Mouse (Mus musculus) heart, postnatal 4 days (tissue): Measurements from ENCODE around the gene Mt3. TPM values are rescaled to one million over a fixed set of nuclear protein-coding genes. Genes with fewer than 3 reads are reported as not detected.
A peak's percentile ranks its signal among the peaks of the same experiment; 100 is the strongest.

ENCODE experiments used
- DNase-seq: peaks from one replicate; pipeline ENCODE4 v3.0.0; 2021
- total RNA-seq, 2 experiments: library from RNA; stranded (reverse); gene quantifications; 2 replicates each; pipeline ENCODE4 v1.2.3; 2021

Mt3 gene
- total RNA-seq, 2 experiments from 2014 or later, result 26.7 to 28.1 TPM

GRCm38 (mm10) chr8:94186542-94186941, 34.1 kb downstream of the Mt3 start:
- DNase-seq, result peak; percentile 81

GRCm38 (mm10) chr8:94187290-94188002, 35.0 kb downstream of the Mt3 start:
- DNase-seq, result no peak

GRCm38 (mm10) chr8:94189275-94190031, 37.0 kb downstream of the Mt3 start:
- peak; percentile 29 for DNase-seq

- peak; percentile 78 for DNase-seq
These were observed 38.8 kb downstream of the Mt3 start for GRCm38 (mm10) chr8:94191101-94191691.

GRCm38 (mm10) chr8:94192926-94193325, 40.5 kb downstream of the Mt3 start:
- DNase-seq, result no peak

- no peak for DNase-seq
These were observed 42.3 kb downstream of the Mt3 start for GRCm38 (mm10) chr8:94194591-94195223.

- peak; percentile 77 for DNase-seq
These were observed 46.9 kb downstream of the Mt3 start for GRCm38 (mm10) chr8:94199202-94199869.

Other genes starting within 250 kb of the Mt3 start
- gene Amfr, start 139.8 kb upstream of the Mt3 start, total RNA-seq, result 100 to 1,000 TPM; 134 to 137 TPM
- gene Nudt21, start 115.6 kb upstream of the Mt3 start, total RNA-seq, result 10 to 100 TPM; 55.0 to 56.1 TPM
- 10 to 100 TPM; 18.1 to 20.4 TPM for gene Ogfod1, start 115.4 kb upstream of the Mt3 start, total RNA-seq
- gene Bbs2, start 53.7 kb upstream of the Mt3 start, total RNA-seq, result 1 to 10 TPM; 6.7 to 7.1 TPM
- gene Mt4, start 15.4 kb upstream of the Mt3 start, total RNA-seq, result not detected
- gene Mt2, start 20.1 kb downstream of the Mt3 start, total RNA-seq, result 10 to 100 TPM; 35.5 to 37.4 TPM
- 100 to 1,000 TPM; 168 to 174 TPM for gene Mt1, start 26.5 kb downstream of the Mt3 start, total RNA-seq
- gene Nup93, start 62.0 kb downstream of the Mt3 start, total RNA-seq, result 10 to 100 TPM; 45.1 to 52.7 TPM
- gene Slc12a3, start 176.6 kb downstream of the Mt3 start, total RNA-seq, result under 1 TPM in 1 of 2 experiments, not detected in 1; 0.11 TPM
- gene Herpud1, start 233.8 kb downstream of the Mt3 start, total RNA-seq, result 10 to 100 TPM; 56.6 to 66.4 TPM